Mouse (Mus musculus) ES-E14 (cell line): ENCODE measurements around the gene Tbxas1. TPM values are rescaled to one million over a fixed set of nuclear protein-coding genes. Genes with fewer than 3 reads are reported as not detected.

ENCODE experiments used
- DNase-seq: peaks from one replicate; pipeline ENCODE4 v3.0.0-alpha.2; 2013; ENCODE audit warnings: low read depth, low spot score
- H3K27ac ChIP-seq: 2 replicates; pipeline ENCODE4 v1.5.1; 2012; ENCODE audit warnings: low read depth, mild to moderate bottlenecking, low read length, moderate library complexity, mixed read lengths; ENCODE audit not compliant: poor library complexity, insufficient read depth, severe bottlenecking
- H3K36me3 ChIP-seq: 2 replicates; pipeline ENCODE4 v1.6.1; 2012; ENCODE audit warnings: mild to moderate bottlenecking, low read length, moderate library complexity, mixed read lengths; ENCODE audit not compliant: control insufficient read depth, poor library complexity, insufficient read depth, severe bottlenecking
- H3K4me1 ChIP-seq, 2 experiments: fragments of 150-350 bp in 1 of 2; sonication (generic) in 1 of 2; 2 replicates each; pipeline ENCODE4 v1.6.1; 2012; ENCODE audit warnings: low read length in 2 of 2, mild to moderate bottlenecking in 1 of 2, mixed read lengths in 1 of 2; ENCODE audit not compliant: control insufficient read depth in 2 of 2, insufficient read depth in 2 of 2, poor library complexity in 1 of 2
- H3K4me3 ChIP-seq, 2 experiments: fragments of 150-350 bp in 1 of 2; sonication (generic) in 1 of 2; 2 replicates each; pipeline ENCODE4 v1.5.1; 2012; ENCODE audit warnings: low read length in 2 of 2, low read depth in 1 of 2, mild to moderate bottlenecking in 1 of 2, mixed read lengths in 1 of 2; ENCODE audit not compliant: insufficient read depth in 1 of 2, poor library complexity in 1 of 2, severe bottlenecking in 1 of 2
- H3K9ac ChIP-seq: 2 replicates; pipeline ENCODE4 v1.6.1; 2012; ENCODE audit warnings: low read depth, mild to moderate bottlenecking, low read length, mixed read lengths; ENCODE audit not compliant: poor library complexity, insufficient read depth, severe bottlenecking
- H3K9me3 ChIP-seq: fragments of 150-350 bp; sonication (generic); 2 replicates; pipeline ENCODE4 v1.6.1; 2012; ENCODE audit warnings: low read depth, mild to moderate bottlenecking, low read length; ENCODE audit not compliant: control insufficient read depth, insufficient read depth
- CHD2 ChIP-seq: IDR thresholded peaks from 2 replicates; pipeline ENCODE4 v1.6.1; 2014; ENCODE audit warnings: mild to moderate bottlenecking, low read depth, low read length, inconsistent platforms
- HCFC1 ChIP-seq: IDR thresholded peaks from 2 replicates; pipeline ENCODE4 v1.6.1; 2012; ENCODE audit warnings: low read length, inconsistent platforms, borderline replicate concordance; ENCODE audit not compliant: insufficient read depth
- MAFK ChIP-seq: IDR thresholded peaks from 2 replicates; pipeline ENCODE4 v1.6.1; 2014; ENCODE audit warnings: mild to moderate bottlenecking, low read depth, low read length, inconsistent platforms; ENCODE audit not compliant: insufficient read depth
- ZC3H11A ChIP-seq: IDR thresholded peaks from 2 replicates; pipeline ENCODE4 v1.6.1; 2012; ENCODE audit warnings: low read depth, mild to moderate bottlenecking, inconsistent platforms, low read length, borderline replicate concordance
- ZNF384 ChIP-seq: IDR thresholded peaks from 2 replicates; pipeline ENCODE4 v1.6.1; 2012; ENCODE audit warnings: low read depth, low read length, inconsistent platforms
- in situ Hi-C, 2 experiments: fragments of 600-800 bp; cut with MboI; formaldehyde crosslinking; loops; one replicate each; pipeline ENCODE4 v1.15.1; 2025; ENCODE audit warnings: low sequenced_read_pairs in 2 of 2, inconsistent platforms in 1 of 2; ENCODE audit not compliant: unreplicated experiment in 2 of 2
- total RNA-seq: library from RNA; depleted of rRNA; stranded (reverse); fragments of 300-350 nt; gene quantifications from 2 replicates; pipeline ENCODE4 v1.2.3, GENCODE M21; 2012

The Tbxas1 gene
- total RNA-seq, 1 experiment, result not detected

DNA sequence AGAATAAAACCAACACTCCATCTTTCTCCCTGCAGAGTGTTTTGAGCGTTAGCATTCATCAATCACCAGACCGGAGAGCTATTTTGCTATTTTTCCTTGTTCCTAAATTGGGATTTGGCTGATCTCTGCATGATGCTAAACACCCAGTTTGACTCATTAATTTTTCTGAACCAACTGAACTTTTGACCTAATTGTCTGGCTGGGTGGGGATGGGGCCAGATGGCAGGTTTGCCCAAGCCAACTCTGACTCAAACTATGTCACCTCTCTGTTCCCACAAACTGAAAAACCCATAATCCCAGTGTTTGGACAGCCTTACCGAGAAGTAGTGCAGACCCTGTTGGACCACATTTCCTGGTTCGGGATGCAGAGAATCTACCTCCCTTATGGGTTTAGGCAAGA is 72.1 kb downstream of the Tbxas1 start:
- no peak for DNase-seq
- in situ Hi-C loops, result no loop called here
- no peaks in the 10 kb centered on the region for H3K4me1 ChIP-seq
- no peak overlapping the region for H3K27ac ChIP-seq
- H3K36me3 ChIP-seq, result no peaks in the 10 kb centered on the region
- no peaks in the 10 kb centered on the region for H3K9me3 ChIP-seq
- TF ChIP-seq ZC3H11A (no peak), MAFK (no peak), HCFC1 (no peak), ZNF384 (no peak), CHD2 (no peak)
- no peak overlapping the region for H3K4me3 ChIP-seq
- H3K9ac ChIP-seq, result no peak overlapping the region

DNA sequence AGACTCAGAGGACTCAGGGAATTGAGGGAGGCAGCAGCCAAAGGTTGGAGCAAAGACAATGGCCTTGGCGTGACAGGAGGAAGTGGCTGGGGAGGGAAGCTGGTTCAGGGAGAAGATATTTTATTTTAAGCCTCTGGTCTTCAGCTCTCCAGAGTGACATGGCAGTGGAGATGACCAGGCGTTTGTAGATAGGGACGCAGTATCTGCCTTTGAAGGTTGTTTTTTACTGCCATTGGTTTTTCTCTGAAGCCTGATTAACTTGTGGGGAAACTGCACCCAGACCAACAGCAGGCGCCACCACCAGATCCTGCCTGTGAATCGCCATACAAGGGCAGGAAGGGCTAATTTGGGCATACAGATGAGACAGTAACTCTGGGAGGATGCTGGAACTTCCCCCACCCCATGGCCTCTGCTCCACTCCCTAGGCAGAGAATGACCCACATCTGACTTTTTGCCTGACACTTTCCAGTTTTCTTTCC is 74.5 kb downstream of the Tbxas1 start:
- H3K4me1 ChIP-seq, result no peaks in the 10 kb centered on the region
- in situ Hi-C loops, result no loop called here

DNA sequence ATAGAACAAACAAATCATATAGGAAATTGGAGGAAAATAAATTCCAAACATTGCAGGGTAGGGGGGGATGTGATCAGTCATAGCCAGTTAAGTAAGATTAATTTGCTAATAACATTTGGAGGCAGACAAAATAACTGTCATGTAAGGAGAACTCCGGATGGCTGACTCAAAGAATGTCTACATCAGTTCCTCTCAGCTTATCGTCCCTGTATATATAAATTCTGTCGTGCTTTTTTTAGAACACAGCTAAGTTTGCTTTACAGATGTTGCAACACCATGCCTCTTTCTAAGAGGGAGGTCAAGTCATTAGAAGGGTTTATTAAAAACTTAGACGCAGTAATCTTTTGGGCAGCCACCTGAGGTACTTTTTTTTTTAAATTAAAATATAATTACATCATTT is 75.1 kb downstream of the Tbxas1 start:
- Histone ChIP-seq H3K4me1 (no peaks in the 10 kb centered on the region), H3K9me3 (no peaks in the 10 kb centered on the region), H3K9ac (no peak overlapping the region), H3K27ac (no peak overlapping the region), H3K36me3 (no peaks in the 10 kb centered on the region), H3K4me3 (no peak overlapping the region)
- no peak for TF ChIP-seq MAFK
- TF ChIP-seq HCFC1, result no peak
- no peak for TF ChIP-seq ZNF384
- no peak for TF ChIP-seq CHD2
- no peak for TF ChIP-seq ZC3H11A
- DNase-seq, result no peak
- in situ Hi-C loops, result no loop called here

More for the DNA sequence above, 74.5 kb downstream of the Tbxas1 start:
- no peak for DNase-seq
- Histone ChIP-seq H3K27ac (no peak overlapping the region), H3K9ac (no peak overlapping the region), H3K9me3 (no peaks in the 10 kb centered on the region), H3K36me3 (no peaks in the 10 kb centered on the region), H3K4me3 (no peak overlapping the region)
- TF ChIP-seq ZNF384, result no peak
- TF ChIP-seq MAFK, result no peak
- TF ChIP-seq HCFC1, result no peak
- no peak for TF ChIP-seq ZC3H11A
- TF ChIP-seq CHD2, result no peak

DNA sequence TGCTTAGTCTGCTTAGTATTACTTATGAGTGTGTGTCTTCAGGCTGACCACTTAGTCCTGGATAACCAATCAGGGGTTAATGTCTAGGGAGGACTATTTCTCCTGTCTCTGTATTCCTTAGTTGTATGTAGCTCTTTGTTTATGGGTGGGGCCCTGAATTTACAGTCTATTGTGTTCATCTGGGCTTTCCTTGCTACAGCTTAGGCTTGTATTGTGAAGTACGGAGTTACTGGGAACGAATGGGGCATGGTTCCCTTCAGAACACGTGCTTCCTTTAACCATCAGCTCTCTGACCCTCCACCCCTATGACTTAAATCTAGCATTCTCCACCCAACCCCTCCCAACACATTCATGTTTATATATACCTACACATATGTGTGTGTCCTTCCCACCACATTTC is 75.6 kb downstream of the Tbxas1 start:
- Histone ChIP-seq H3K9ac (no peak overlapping the region), H3K27ac (no peak overlapping the region), H3K9me3 (no peaks in the 10 kb centered on the region), H3K4me1 (no peaks in the 10 kb centered on the region), H3K4me3 (no peak overlapping the region), H3K36me3 (no peaks in the 10 kb centered on the region)
- DNase-seq, result no peak
- no peak for TF ChIP-seq MAFK
- TF ChIP-seq CHD2, result no peak
- TF ChIP-seq ZC3H11A, result no peak
- in situ Hi-C loops, result no loop called here

DNA sequence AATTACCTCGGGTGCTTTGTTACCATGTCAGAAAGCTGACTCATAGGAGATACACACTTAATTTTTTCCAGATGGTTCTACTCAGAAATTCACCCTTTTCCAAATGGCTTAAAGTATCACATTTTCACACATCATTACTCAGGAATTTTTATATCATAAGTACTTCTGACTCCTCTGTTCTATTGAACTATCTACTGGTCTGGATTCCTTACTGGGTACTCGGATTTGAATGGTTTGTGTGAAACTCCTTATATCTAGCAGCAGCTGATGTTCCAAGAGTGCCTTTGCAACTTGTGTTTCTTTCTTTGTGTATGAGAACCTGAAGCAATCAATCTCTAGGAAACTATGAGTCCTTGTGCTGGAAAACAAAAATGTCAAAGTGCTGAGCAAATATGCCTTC is 81.4 kb downstream of the Tbxas1 start:
- in situ Hi-C loops, result no loop called here
- H3K9ac ChIP-seq, result no peak overlapping the region
- no peak for TF ChIP-seq MAFK
- DNase-seq, result no peak
- H3K36me3 ChIP-seq, result no peaks in the 10 kb centered on the region
- no peak overlapping the region for H3K4me3 ChIP-seq
- no peak overlapping the region for H3K27ac ChIP-seq
- H3K9me3 ChIP-seq, result no peaks in the 10 kb centered on the region
- no peaks in the 10 kb centered on the region for H3K4me1 ChIP-seq
